Mouse (Mus musculus): ENCODE results near the gene Ino80b.

DNA sequence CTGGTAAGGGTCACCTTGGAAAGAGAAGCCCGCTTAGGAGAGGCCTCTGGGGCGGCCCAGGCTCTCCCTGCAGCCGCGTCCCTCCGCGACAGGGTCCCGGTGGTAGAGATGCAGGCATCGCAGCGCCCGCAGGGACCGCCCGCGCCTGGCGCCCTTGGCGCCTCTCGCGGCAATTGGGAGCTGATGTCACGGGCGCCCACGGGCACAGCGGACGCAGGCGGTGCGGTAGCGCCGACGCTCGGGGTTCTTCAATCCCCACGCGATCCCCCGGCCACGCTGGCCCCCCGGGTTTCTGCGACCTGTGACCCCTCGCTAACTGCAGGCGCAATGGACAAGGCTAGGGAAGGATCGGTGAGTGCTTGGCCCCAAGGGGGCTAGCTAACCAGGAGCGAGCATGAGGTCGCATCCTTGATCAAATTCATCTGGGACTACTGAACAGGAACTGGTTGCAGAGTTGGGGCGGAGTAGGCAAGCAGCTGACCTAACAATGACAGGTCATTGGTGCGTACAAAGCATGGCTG lies 17.0 kb upstream of the Ino80b start:
- TF ChIP-seq GATA1 (IDR thresholded peaks at IDR 0.05; ENCODE audit: low read length): no peak
- no peak for TF ChIP-seq TAL1 (IDR thresholded peaks at IDR 0.05; ENCODE audit: low read length)

Measured in erythroblast, embryonic 14.5 days (primary cell).